ENCODE assay signal across 9 mouse cellular contexts in genomic region chr8:108713346-108714142, GRCm38 (mm10).
DNase-seq lines count a peak whose midpoint lies in the region; ATAC-seq and TF ChIP-seq lines count a peak whose summit lies in the region.
"Had no signal": no experiment of that assay in that cellular context is flagged by ENCODE, and none has a peak within 500 bp of the region (broad histone marks: within the 10 kb centered on the region; RNA-seq: fewer than 3 reads in every experiment).

No protein-coding gene starts in this region.

- H3K27me3 ChIP-seq in forebrain, embryonic 12.5 days, result peaks cover 48% of the 10 kb centered on the region
- no peaks in the 10 kb centered on the region for H3K27me3 ChIP-seq in limb, embryonic 15.5 days
- H3K27me3 ChIP-seq in stomach, embryonic 15.5 days (replicated peaks), result no peaks in the 10 kb centered on the region

- peak overlapping the region; percentile 6 for H3K4me3 ChIP-seq in lung, adult 2 months (replicated peaks; ENCODE audit: extremely low read depth, low read depth, low read length)
- H3K4me3 ChIP-seq in forebrain, embryonic 12.5 days (replicated peaks), result peak overlapping the region; percentile 71
- peak overlapping the region; percentile 71 for H3K4me3 ChIP-seq in limb, embryonic 15.5 days
- peak overlapping the region; percentile 76 for H3K4me3 ChIP-seq in stomach, embryonic 15.5 days (replicated peaks)

- no peak for ATAC-seq in forebrain, embryonic 12.5 days (ENCODE audit: low FRiP score)
- ATAC-seq in limb, embryonic 15.5 days (ENCODE audit: insufficient number of reproducible peaks, low FRiP score, low TSS enrichment, low read depth), result no peak
- no peak for ATAC-seq in stomach, embryonic 15.5 days (ENCODE audit: insufficient read depth, low FRiP score, low read depth)

- H3K27ac ChIP-seq in forebrain, embryonic 12.5 days, result peak overlapping the region; percentile 94
- peak overlapping the region; percentile 95 for H3K27ac ChIP-seq in limb, embryonic 15.5 days
- peak overlapping the region; percentile 94 for H3K27ac ChIP-seq in stomach, embryonic 15.5 days

- TF ChIP-seq POLR2A in lung, adult 2 months (IDR thresholded peaks at IDR 0.05; ENCODE audit: borderline replicate concordance, extremely low read depth, low read depth, low read length), result no peak

- peaks cover 24% of the 10 kb centered on the region for H3K4me1 ChIP-seq in lung, adult 2 months (ENCODE audit: control insufficient read depth, insufficient read depth, low read length)
- peaks cover 93% of the 10 kb centered on the region for H3K4me1 ChIP-seq in forebrain, embryonic 12.5 days
- H3K4me1 ChIP-seq in limb, embryonic 15.5 days, result peaks cover 84% of the 10 kb centered on the region
- H3K4me1 ChIP-seq in stomach, embryonic 15.5 days, result peaks cover 76% of the 10 kb centered on the region

- H3K9me3 ChIP-seq in forebrain, embryonic 12.5 days, result no peaks in the 10 kb centered on the region
- H3K9me3 ChIP-seq in limb, embryonic 15.5 days, result no peaks in the 10 kb centered on the region
- H3K9me3 ChIP-seq in stomach, embryonic 15.5 days, result no peaks in the 10 kb centered on the region

- peak overlapping the region; percentile 96 for H3K4me2 ChIP-seq in forebrain, embryonic 12.5 days
- H3K4me2 ChIP-seq in limb, embryonic 15.5 days, result peak overlapping the region; percentile 92
- peak overlapping the region; percentile 89 for H3K4me2 ChIP-seq in stomach, embryonic 15.5 days

- no peaks in the 10 kb centered on the region for H3K36me3 ChIP-seq in forebrain, embryonic 12.5 days (replicated peaks)
- H3K36me3 ChIP-seq in limb, embryonic 15.5 days, result no peaks in the 10 kb centered on the region
- H3K36me3 ChIP-seq in stomach, embryonic 15.5 days, result no peaks in the 10 kb centered on the region

- 61% methylated on average over 19 of the region's 19 CpGs for WGBS in lung, adult 2 months
- 4% methylated on average over 19 of the region's 19 CpGs for WGBS in forebrain, embryonic 12.5 days
- WGBS in limb, embryonic 15.5 days, result 21% methylated on average over 19 of the region's 19 CpGs
- WGBS in stomach, embryonic 15.5 days, result 21% methylated on average over 19 of the region's 19 CpGs

- TF ChIP-seq CTCF in lung, adult 2 months (IDR thresholded peaks at IDR 0.05; ENCODE audit: insufficient read depth, low read length), result no peak

- no peak for DNase-seq in lung, adult 2 months
- DNase-seq in lung, postnatal 10 days, result no peak
- DNase-seq in cerebellum, adult 9-10 months, result no peak
- DNase-seq in gastrocnemius, adult 18-20 months (ENCODE audit: low spot score), result no peak
- DNase-seq in thymus, postnatal 0 days (ENCODE audit: low spot score), result no peak
- DNase-seq: right cerebral cortex, postnatal 4 days had no signal

- peak overlapping the region; percentile 85 for H3K9ac ChIP-seq in forebrain, embryonic 12.5 days
- peak overlapping the region; percentile 79 for H3K9ac ChIP-seq in limb, embryonic 15.5 days
- H3K9ac ChIP-seq in stomach, embryonic 15.5 days, result peak overlapping the region; percentile 77; the same call in 1 of the 2 replicates

Comparison
In these comparisons a context has a peak if more than half of its experiments do, and no peak if none do; other contexts are left out.
1. H3K4me3 ChIP-seq: peak in every context shown above with its lines; median percentile 76 in stomach, embryonic 15.5 days; 71 in forebrain, embryonic 12.5 days; 71 in limb, embryonic 15.5 days; 6 in lung, adult 2 months.